Mouse (Mus musculus) kidney, adult 2 months (tissue): ENCODE results near the gene Hes2.

Source experiments
- CTCF ChIP-seq: fragments of 200-500 bp; conservative IDR thresholded peaks from 2 replicates; pipeline ENCODE4 v1.5.1; 2011; ENCODE audit warnings: low read depth, mild to moderate bottlenecking, control low read depth, low read length, moderate library complexity, mixed read lengths; ENCODE audit not compliant: insufficient read depth, insufficient read length
- POLR2A ChIP-seq: fragments of 200-500 bp; IDR thresholded peaks from one replicate; pipeline ENCODE4 v1.6.1; 2011; ENCODE audit warnings: low read depth, low read length, control low read depth

GRCm38 (mm10) chr4:152115921-152116612 is 42.6 kb upstream of the Hes2 start, which contains the start of gene Tnfrsf25:
- TF ChIP-seq POLR2A (no peak), CTCF (no peak)
